Mouse (Mus musculus) layer of hippocampus, postnatal 14 days (tissue): Measurements from ENCODE around the gene Pmf1. TPM values are rescaled to one million over a fixed set of nuclear protein-coding genes. Genes with fewer than 3 reads are reported as not detected.
A peak's percentile ranks its signal among the peaks of the same experiment; 100 is the strongest.

Experiments used
- DNase-seq, 2 experiments: peaks; one replicate each; pipeline ENCODE4 v3.0.0; 2021 to 2022; ENCODE audit warnings: low spot score in 2 of 2, mixed read lengths in 1 of 2
- long read RNA-seq, 2 experiments: library from polyadenylated mRNA; stranded (forward); transcript quantifications; one replicate each; pipeline ENCODE4 v2.0.0; 2021
- total RNA-seq, 2 experiments: library from RNA; stranded (reverse); gene quantifications; 2 replicates each; pipeline ENCODE4 v1.2.3; 2021

Pmf1 gene
- total RNA-seq, result 1 to 10 TPM; 6.9 to 9.9 TPM
- long read RNA-seq, experiment 1, partial matches to known transcripts, result 1 of 4 reads
- long read RNA-seq, experiment 1, other reads (novel, unspliced or antisense), result 0 of 4 reads
- long read RNA-seq, experiment 2, transcript Pmf1-201 (5 exons, 1,007 nt), result major isoform, 5 of 5 reads
- long read RNA-seq, experiment 2, partial matches to known transcripts, result 0 of 5 reads
- long read RNA-seq, experiment 2, other reads (novel, unspliced or antisense), result 0 of 5 reads

GRCm38 (mm10) chr3:88409741-88410644 lies at the start of gene Pmf1:
TSS of gene Pmf1 (minus strand) at chr3:88410331.
- DNase-seq, result peak; percentile 89 to 96

- DNase-seq, result no peak
Observed at GRCm38 (mm10) chr3:88458778-88459219, 48.7 kb upstream of the Pmf1 start.

- no peak for DNase-seq
Observed at GRCm38 (mm10) chr3:88456746-88457532, 46.8 kb upstream of the Pmf1 start.

GRCm38 (mm10) chr3:88456313-88456712 lies 46.2 kb upstream of the Pmf1 start:
- no peak for DNase-seq

GRCm38 (mm10) chr3:88455588-88456264 lies 45.6 kb upstream of the Pmf1 start:
- no peak for DNase-seq

- no peak for DNase-seq
Observed at GRCm38 (mm10) chr3:88454762-88455587, 44.8 kb upstream of the Pmf1 start.

- no peak for DNase-seq
Observed at GRCm38 (mm10) chr3:88453986-88454385, 43.9 kb upstream of the Pmf1 start.

- no peak for DNase-seq
Observed at GRCm38 (mm10) chr3:88453369-88453768, 43.2 kb upstream of the Pmf1 start.

- DNase-seq, result no peak
Observed at GRCm38 (mm10) chr3:88452716-88453115, 42.6 kb upstream of the Pmf1 start.

- DNase-seq, result no peak
Observed at GRCm38 (mm10) chr3:88452246-88452645, 42.1 kb upstream of the Pmf1 start.

GRCm38 (mm10) chr3:88450379-88451131 lies 40.4 kb upstream of the Pmf1 start:
- DNase-seq, result no peak

GRCm38 (mm10) chr3:88449395-88450023 lies 39.4 kb upstream of the Pmf1 start:
- no peak for DNase-seq

- no peak for DNase-seq
Observed at GRCm38 (mm10) chr3:88448443-88448842, 38.3 kb upstream of the Pmf1 start.

GRCm38 (mm10) chr3:88447676-88448183 lies 37.6 kb upstream of the Pmf1 start:
- no peak for DNase-seq

GRCm38 (mm10) chr3:88446471-88447123 lies 36.5 kb upstream of the Pmf1 start:
- no peak for DNase-seq

- DNase-seq, result no peak
Observed at GRCm38 (mm10) chr3:88442888-88443287, 32.8 kb upstream of the Pmf1 start.

GRCm38 (mm10) chr3:88442488-88442887 lies 32.4 kb upstream of the Pmf1 start:
- no peak for DNase-seq
